Mouse (Mus musculus) T-cell, adult 2 months (primary cell): ENCODE results near the gene Gm3625.
"Not testable (repeated sequence)": the region's sequence is repeated elsewhere in the genome, so short reads cannot be mapped to it uniquely, and the experiment has no call there.

Experiments
- DNase-seq: peaks from one replicate; pipeline ENCODE4 v3.0.0; 2022; ENCODE audit warnings: low spot score

Gm3625 gene

DNA sequence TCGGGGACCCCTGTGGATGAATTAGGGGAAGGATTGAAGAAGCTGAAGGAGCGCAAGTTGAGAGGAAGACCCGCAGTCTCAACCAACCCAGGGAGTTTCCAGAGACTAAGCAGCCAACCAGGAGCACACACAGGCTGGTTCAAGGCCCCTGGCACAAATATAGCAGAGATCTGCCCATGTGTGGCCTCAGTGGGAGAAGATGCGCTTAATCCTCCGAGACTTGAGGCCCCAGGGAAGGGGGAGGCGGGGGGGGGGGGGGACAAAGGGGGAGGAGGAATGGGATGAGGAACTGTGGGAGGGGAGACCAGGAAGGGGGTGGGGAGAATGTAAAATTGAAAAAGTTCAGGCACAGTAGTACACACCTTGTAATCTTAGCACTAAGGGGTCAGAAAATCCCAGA is 37.3 kb downstream of the Gm3625 start:
- DNase-seq, result no peak

DNA sequence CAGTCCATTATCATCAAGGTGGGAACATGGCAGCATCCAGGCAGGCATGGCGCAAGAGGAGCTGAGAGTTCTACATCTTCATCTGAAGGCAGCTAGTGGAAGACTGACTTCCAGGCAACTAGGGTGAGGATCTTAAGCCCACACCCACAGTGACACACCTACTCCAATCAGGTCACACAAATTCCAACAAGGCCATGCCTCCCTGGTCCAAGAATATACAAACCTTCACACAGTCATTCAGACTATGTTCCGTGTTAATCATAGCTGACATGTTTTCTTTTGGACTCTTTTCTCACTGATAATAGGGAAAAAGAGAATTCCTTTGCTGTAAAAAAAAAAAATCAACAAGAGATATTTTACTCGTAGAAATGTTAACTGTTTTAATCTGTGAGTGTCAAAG is 39.0 kb downstream of the Gm3625 start:
- DNase-seq, result not testable (repeated sequence)

DNA sequence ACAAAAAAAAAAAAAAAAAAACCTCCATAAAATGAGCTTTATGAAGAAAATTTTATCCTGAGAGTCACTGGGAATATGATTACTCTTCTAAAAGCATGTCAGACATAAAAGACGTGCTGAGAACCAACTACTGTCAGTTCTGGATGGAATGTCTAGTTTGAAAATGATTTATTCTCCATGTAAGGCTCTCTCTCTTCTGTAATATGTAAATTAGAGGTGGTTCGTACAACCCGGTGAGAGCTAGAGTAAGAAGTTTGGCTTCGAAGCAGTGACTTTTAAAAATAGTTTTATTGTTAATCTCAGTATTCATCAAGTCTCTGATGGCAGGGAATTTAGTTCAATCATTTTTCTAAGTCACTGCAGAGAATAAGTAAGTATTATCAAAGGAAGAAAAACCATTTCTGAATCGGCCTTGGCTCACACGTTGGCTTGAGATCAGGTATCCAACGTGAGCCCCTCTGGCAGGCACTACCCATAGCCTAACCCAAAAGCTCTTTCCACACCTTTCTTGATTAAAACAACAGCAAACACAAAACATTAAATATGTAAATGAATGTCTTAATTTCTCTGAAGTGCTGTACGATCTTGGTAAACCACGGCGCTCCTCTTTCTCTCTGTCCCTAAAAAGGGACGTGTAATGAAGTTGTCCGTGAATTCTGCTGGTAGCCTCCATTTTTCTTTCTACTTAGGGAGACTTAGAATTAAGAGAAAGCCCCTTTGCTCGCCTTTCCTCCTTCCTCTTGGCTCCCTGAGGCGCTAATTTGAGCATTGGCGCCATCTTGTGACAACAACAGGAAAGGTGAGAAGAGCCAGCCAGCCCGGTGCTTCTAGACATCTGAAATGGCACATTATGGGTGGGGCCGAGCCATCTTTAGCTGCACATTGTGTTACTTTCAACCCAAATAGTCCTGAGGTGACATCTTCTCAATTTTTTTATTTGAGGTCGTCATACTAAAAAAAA is 44.4 kb downstream of the Gm3625 start:
- DNase-seq, result peak; percentile 79

DNA sequence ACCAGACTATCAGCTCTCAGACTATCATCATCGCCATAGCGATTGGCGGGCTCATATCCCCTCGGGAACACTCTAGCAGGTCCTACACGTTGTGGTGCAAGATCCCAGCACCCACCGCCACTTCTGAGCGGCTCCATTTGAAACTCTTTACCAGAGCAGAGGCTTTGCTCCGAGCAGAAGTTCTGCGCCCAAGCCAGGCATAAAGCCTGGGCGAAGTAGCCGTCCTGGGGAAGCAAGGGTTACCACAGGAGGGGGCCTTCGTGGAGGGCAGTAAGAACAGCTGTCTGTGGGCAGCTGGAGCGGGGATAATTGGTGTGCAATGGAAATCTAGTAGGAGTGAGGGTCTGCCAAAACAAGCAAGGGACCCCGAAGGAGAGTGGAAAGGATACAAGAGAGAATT is 45.2 kb downstream of the Gm3625 start:
- DNase-seq, result no peak

DNA sequence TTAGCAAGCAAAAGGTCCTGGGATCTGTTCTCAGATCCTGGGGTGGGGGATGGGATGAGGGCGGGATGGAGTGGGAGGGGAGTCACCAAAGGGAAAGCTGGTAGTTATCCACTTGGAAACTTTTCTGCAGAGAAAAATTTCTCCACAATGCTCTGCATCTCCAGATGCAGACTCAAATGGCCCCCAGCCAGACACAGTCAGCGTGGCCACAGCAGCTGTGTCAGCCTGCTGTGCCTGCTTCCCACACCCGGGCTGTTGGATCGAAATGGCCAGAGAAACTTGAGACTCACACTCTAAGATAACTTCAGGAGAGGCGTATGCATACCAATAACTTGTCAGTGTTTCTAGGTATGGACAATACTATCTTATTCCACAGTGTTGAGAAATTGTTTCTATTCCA is 46.2 kb downstream of the Gm3625 start:
- no peak for DNase-seq

DNA sequence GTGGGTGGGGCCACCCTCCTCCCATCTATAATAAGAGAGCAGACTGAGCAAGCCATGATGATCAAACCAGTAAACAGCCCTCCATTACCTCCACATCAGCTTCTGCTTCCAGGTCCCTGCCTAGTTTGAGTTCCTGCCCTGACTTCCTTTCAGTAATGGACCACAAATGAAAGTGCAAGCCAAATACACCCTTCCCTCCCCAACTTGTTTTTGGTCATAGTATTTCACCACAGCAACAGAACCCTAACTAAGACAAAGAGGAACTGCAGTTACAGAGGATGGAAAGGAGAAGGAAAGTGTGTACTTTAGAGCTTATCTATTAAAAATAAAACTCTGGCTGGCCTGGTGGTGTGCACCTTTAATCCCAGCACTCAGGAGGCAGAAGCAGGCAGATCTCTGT is 47.3 kb downstream of the Gm3625 start:
- DNase-seq, result no peak

DNA sequence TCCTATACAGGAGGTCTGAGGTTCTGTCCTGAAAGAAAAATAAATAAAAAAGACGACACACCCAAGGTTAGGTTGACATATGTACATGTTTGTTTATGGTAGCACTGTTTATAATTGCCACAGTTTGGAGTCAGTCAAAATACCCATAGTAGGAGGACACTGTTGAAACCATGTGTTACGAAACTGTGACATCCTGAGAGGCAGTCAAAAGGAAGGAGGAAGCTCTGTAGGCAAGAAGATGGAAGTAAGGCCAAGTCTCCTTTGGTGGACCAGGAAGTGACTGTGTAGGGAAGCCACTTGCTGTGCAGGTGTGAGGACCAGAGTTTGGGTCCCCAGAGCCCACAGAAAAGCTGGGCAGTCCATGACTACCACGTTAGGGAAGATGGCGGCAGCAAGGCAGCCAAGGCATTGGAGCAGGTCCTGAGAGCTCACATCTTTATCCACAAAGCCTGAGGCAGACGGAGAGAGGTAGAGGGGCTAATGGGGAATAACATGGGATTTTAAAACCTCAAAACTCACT is 48.3 kb downstream of the Gm3625 start:
- no peak for DNase-seq
